Mouse (Mus musculus) layer of hippocampus, postnatal 10 days (tissue): Measurements from ENCODE around the gene Lgals3bp. TPM values are rescaled to one million over a fixed set of nuclear protein-coding genes. Genes with fewer than 3 reads are reported as not detected.

Source experiments
- total RNA-seq, 2 experiments: library from RNA; stranded (reverse); gene quantifications; 2 replicates each; pipeline ENCODE4 v1.2.3; 2021

The Lgals3bp gene
- total RNA-seq, 2 experiments from 2014 or later: 9.3 to 10.7 TPM

Other genes with a start within 250 kb of the Lgals3bp start
- 10 to 100 TPM; 59.3 to 63.5 TPM for gene Cyth1, start 153.5 kb downstream of the Lgals3bp start, total RNA-seq
- gene Usp36, start 111.8 kb downstream of the Lgals3bp start, total RNA-seq: 10 to 100 TPM; 23.2 to 26.7 TPM
- 1 to 10 TPM; 1.8 to 2.6 TPM for gene Cep295nl, start 59.6 kb downstream of the Lgals3bp start, total RNA-seq
- gene Timp2, start 46.4 kb downstream of the Lgals3bp start, total RNA-seq: 100 to 1,000 TPM; 255 to 337 TPM
- gene Cant1, start 17.0 kb upstream of the Lgals3bp start, total RNA-seq: 10 to 100 TPM; 37.9 to 39.6 TPM
- 1 to 10 TPM; 4.2 to 4.9 TPM for gene C1qtnf1, start 26.1 kb upstream of the Lgals3bp start, total RNA-seq
- gene Engase, start 74.7 kb upstream of the Lgals3bp start, total RNA-seq: 10 to 100 TPM; 14.0 to 14.4 TPM